Mouse (Mus musculus): Measurements from ENCODE around the gene Cd101. TPM values are rescaled to one million over a fixed set of nuclear protein-coding genes. Genes with fewer than 3 reads are reported as not detected.

The Cd101 gene
- polyA plus RNA-seq, 1 experiment from 2014 or later: not detected

- peaks cover 19% of the 10 kb centered on the region for H3K4me1 ChIP-seq
- H3K4me3 ChIP-seq: no peak overlapping the region
- no peaks in the 10 kb centered on the region for H3K36me3 ChIP-seq
- H3K27ac ChIP-seq: no peak overlapping the region
- no peak for ATAC-seq (ENCODE audit: low FRiP score)
- WGBS: 56% methylated on average over 4 of the region's 4 CpGs
- no peak overlapping the region for H3K9ac ChIP-seq
- H3K27me3 ChIP-seq: no peaks in the 10 kb centered on the region
- H3K4me2 ChIP-seq (replicated peaks): no peak overlapping the region
- H3K9me3 ChIP-seq (replicated peaks): no peaks in the 10 kb centered on the region
These were observed 35.1 kb downstream of the Cd101 start for GRCm38 (mm10) chr3:100994252-100994651.

GRCm38 (mm10) chr3:100993718-100994117, 35.6 kb downstream of the Cd101 start:
- H3K27me3 ChIP-seq: no peaks in the 10 kb centered on the region
- no peak overlapping the region for H3K4me2 ChIP-seq (replicated peaks)
- peaks cover 24% of the 10 kb centered on the region for H3K4me1 ChIP-seq
- 61% methylated on average over 15 of the region's 15 CpGs for WGBS
- no peak overlapping the region for H3K4me3 ChIP-seq
- no peak overlapping the region for H3K9ac ChIP-seq
- H3K27ac ChIP-seq: no peak overlapping the region
- no peak for ATAC-seq (ENCODE audit: low FRiP score)
- no peaks in the 10 kb centered on the region for H3K36me3 ChIP-seq
- H3K9me3 ChIP-seq (replicated peaks): no peaks in the 10 kb centered on the region

- H3K27ac ChIP-seq: no peak overlapping the region
- no peak overlapping the region for H3K4me2 ChIP-seq (replicated peaks)
- no peaks in the 10 kb centered on the region for H3K36me3 ChIP-seq
- no peaks in the 10 kb centered on the region for H3K9me3 ChIP-seq (replicated peaks)
- H3K4me3 ChIP-seq: no peak overlapping the region
- H3K4me1 ChIP-seq: peaks cover 24% of the 10 kb centered on the region
- H3K9ac ChIP-seq: no peak overlapping the region
- ATAC-seq (ENCODE audit: low FRiP score): no peak
- no peaks in the 10 kb centered on the region for H3K27me3 ChIP-seq
- 70% methylated on average over 7 of the region's 7 CpGs for WGBS
These were observed 36.2 kb downstream of the Cd101 start for GRCm38 (mm10) chr3:100993158-100993557.

GRCm38 (mm10) chr3:100990231-100990630, 39.1 kb downstream of the Cd101 start:
- Histone ChIP-seq H3K4me3 (no peak overlapping the region), H3K36me3 (no peaks in the 10 kb centered on the region), H3K4me2 (replicated peaks) (no peak overlapping the region), H3K9me3 (replicated peaks) (no peaks in the 10 kb centered on the region), H3K27ac (no peak overlapping the region), H3K9ac (no peak overlapping the region), H3K4me1 (peaks cover 19% of the 10 kb centered on the region), H3K27me3 (no peaks in the 10 kb centered on the region)
- ATAC-seq (ENCODE audit: low FRiP score): no peak
- WGBS: 38% methylated on average over 1 of the region's 1 CpGs

- Histone ChIP-seq H3K9ac (no peak overlapping the region), H3K36me3 (no peaks in the 10 kb centered on the region), H3K4me3 (no peak overlapping the region), H3K9me3 (replicated peaks) (no peaks in the 10 kb centered on the region), H3K27me3 (no peaks in the 10 kb centered on the region), H3K4me1 (peaks cover 17% of the 10 kb centered on the region), H3K27ac (no peak overlapping the region), H3K4me2 (replicated peaks) (no peak overlapping the region)
- ATAC-seq (ENCODE audit: low FRiP score): peak; percentile 49; the same call in 1 of the 2 replicates
- 25% methylated on average over 12 of the region's 12 CpGs for WGBS
These were observed 39.9 kb downstream of the Cd101 start for GRCm38 (mm10) chr3:100989417-100989816.

GRCm38 (mm10) chr3:100979290-100979689, 50.1 kb downstream of the Cd101 start:
- Histone ChIP-seq H3K9me3 (replicated peaks) (no peaks in the 10 kb centered on the region), H3K4me1 (peaks cover 4% of the 10 kb centered on the region; the same call in 1 of the 2 replicates), H3K27ac (no peak overlapping the region), H3K9ac (no peak overlapping the region), H3K36me3 (no peaks in the 10 kb centered on the region), H3K27me3 (no peaks in the 10 kb centered on the region), H3K4me3 (no peak overlapping the region), H3K4me2 (replicated peaks) (no peak overlapping the region)
- ATAC-seq (ENCODE audit: low FRiP score): no peak
- WGBS: 72% methylated on average over 8 of the region's 8 CpGs

GRCm38 (mm10) chr3:100973906-100974305, 55.5 kb downstream of the Cd101 start:
- Histone ChIP-seq H3K9ac (no peak overlapping the region), H3K27ac (no peak overlapping the region), H3K4me2 (replicated peaks) (no peak overlapping the region), H3K36me3 (no peaks in the 10 kb centered on the region), H3K9me3 (replicated peaks) (no peaks in the 10 kb centered on the region), H3K27me3 (no peaks in the 10 kb centered on the region), H3K4me1 (peaks cover 6% of the 10 kb centered on the region), H3K4me3 (no peak overlapping the region)
- ATAC-seq (ENCODE audit: low FRiP score): no peak
- WGBS: 4% methylated on average over 1 of the region's 1 CpGs

GRCm38 (mm10) chr3:100969176-100969917, 60.0 kb downstream of the Cd101 start, which contains the start of gene Ttf2:
Gene Ttf2 (minus strand): TSS chr3:100969663.
- no peaks in the 10 kb centered on the region for H3K27me3 ChIP-seq
- H3K9me3 ChIP-seq (replicated peaks): no peaks in the 10 kb centered on the region
- under 1% methylated on average over 40 of the region's 40 CpGs for WGBS
- no peaks in the 10 kb centered on the region for H3K36me3 ChIP-seq
- peak within 1 kb of the TSS; percentile 60 for H3K4me3 ChIP-seq
- peaks cover 9% of the 10 kb centered on the region for H3K4me1 ChIP-seq
- ATAC-seq (ENCODE audit: low FRiP score): peak; percentile 98
- H3K4me2 ChIP-seq (replicated peaks): peak within 1 kb of the TSS; percentile 89
- peak within 1 kb of the TSS; percentile 60 for H3K9ac ChIP-seq
- H3K27ac ChIP-seq: no peak within 1 kb of the TSS

GRCm38 (mm10) chr3:100963849-100964542, 65.4 kb downstream of the Cd101 start:
- ATAC-seq (ENCODE audit: low FRiP score): 0 out of 2 replicates have a peak, but pooled peaks have one; percentile 52

GRCm38 (mm10) chr3:100961501-100961900, 67.9 kb downstream of the Cd101 start:
- Histone ChIP-seq H3K4me2 (replicated peaks) (no peak overlapping the region), H3K4me1 (no peaks in the 10 kb centered on the region), H3K4me3 (no peak overlapping the region), H3K9ac (no peak overlapping the region), H3K27ac (no peak overlapping the region), H3K9me3 (replicated peaks) (no peaks in the 10 kb centered on the region), H3K36me3 (peaks cover 47% of the 10 kb centered on the region), H3K27me3 (no peaks in the 10 kb centered on the region)
- ATAC-seq (ENCODE audit: low FRiP score): no peak
- 87% methylated on average over 7 of the region's 7 CpGs for WGBS

More at GRCm38 (mm10) chr3:100963849-100964542, 65.4 kb downstream of the Cd101 start:
- Histone ChIP-seq H3K9me3 (replicated peaks) (no peaks in the 10 kb centered on the region), H3K4me1 (peaks cover 4% of the 10 kb centered on the region), H3K4me3 (no peak overlapping the region), H3K27me3 (no peaks in the 10 kb centered on the region), H3K36me3 (peaks cover 28% of the 10 kb centered on the region), H3K4me2 (replicated peaks) (no peak overlapping the region), H3K27ac (no peak overlapping the region), H3K9ac (no peak overlapping the region)
- WGBS: 81% methylated on average over 14 of the region's 14 CpGs

- peaks cover 47% of the 10 kb centered on the region for H3K36me3 ChIP-seq
These were observed 68.3 kb downstream of the Cd101 start for GRCm38 (mm10) chr3:100961007-100961406.

GRCm38 (mm10) chr3:100954616-100955015, 74.7 kb downstream of the Cd101 start:
- Histone ChIP-seq H3K9me3 (replicated peaks) (no peaks in the 10 kb centered on the region), H3K27ac (no peak overlapping the region), H3K4me3 (no peak overlapping the region), H3K4me2 (replicated peaks) (no peak overlapping the region), H3K27me3 (no peaks in the 10 kb centered on the region), H3K36me3 (peaks cover 49% of the 10 kb centered on the region), H3K4me1 (no peaks in the 10 kb centered on the region), H3K9ac (no peak overlapping the region)
- ATAC-seq (ENCODE audit: low FRiP score): no peak

More at GRCm38 (mm10) chr3:100961007-100961406, 68.3 kb downstream of the Cd101 start:
- H3K4me3 ChIP-seq: no peak overlapping the region
- no peaks in the 10 kb centered on the region for H3K27me3 ChIP-seq
- no peak overlapping the region for H3K4me2 ChIP-seq (replicated peaks)
- WGBS: 85% methylated on average over 5 of the region's 5 CpGs
- no peak for ATAC-seq (ENCODE audit: low FRiP score)
- no peak overlapping the region for H3K27ac ChIP-seq
- no peaks in the 10 kb centered on the region for H3K4me1 ChIP-seq
- H3K9ac ChIP-seq: no peak overlapping the region
- H3K9me3 ChIP-seq (replicated peaks): no peaks in the 10 kb centered on the region
